Mouse (Mus musculus) left cerebral cortex, postnatal 4 days (tissue): ENCODE results near the gene Rsf1. TPM values are rescaled to one million over a fixed set of nuclear protein-coding genes. Genes with fewer than 3 reads are reported as not detected.

Source experiments
- DNase-seq: peaks from one replicate; pipeline ENCODE4 v3.0.0-alpha.2; 2022
- intact Hi-C: fragments of 180-260 bp; cut with DNase I; formaldehyde crosslinking; loops from one replicate; pipeline ENCODE4 v1.15.1; 2025
- total RNA-seq, 2 experiments: library from RNA; stranded (reverse); gene quantifications; 2 replicates each; pipeline ENCODE4 v1.2.3; 2021

The Rsf1 gene
- total RNA-seq, 2 experiments from 2014 or later = 42.4 to 45.6 TPM

- intact Hi-C loops = no loop called here
- no peak for DNase-seq
Observed at GRCm38 (mm10) chr7:97722278-97722918, 142.7 kb downstream of the Rsf1 start.

- intact Hi-C loops = no loop called here
- DNase-seq = no peak
Observed at GRCm38 (mm10) chr7:97723646-97724538, 144.2 kb downstream of the Rsf1 start.

GRCm38 (mm10) chr7:97725401-97725800 is 145.7 kb downstream of the Rsf1 start:
- DNase-seq = no peak
- intact Hi-C loops = no loop called here

- intact Hi-C loops = no loop called here
- no peak for DNase-seq
Observed at GRCm38 (mm10) chr7:97726080-97726479, 146.4 kb downstream of the Rsf1 start.

GRCm38 (mm10) chr7:97726778-97727177 is 147.1 kb downstream of the Rsf1 start:
- intact Hi-C loops = no loop called here
- no peak for DNase-seq

GRCm38 (mm10) chr7:97728666-97729614 is 149.3 kb downstream of the Rsf1 start:
- intact Hi-C loops = no loop called here
- no peak for DNase-seq

- DNase-seq = no peak
- intact Hi-C loops = no loop called here
Observed at GRCm38 (mm10) chr7:97730427-97730826, 150.7 kb downstream of the Rsf1 start.

- intact Hi-C loops = no loop called here
- DNase-seq = no peak
Observed at GRCm38 (mm10) chr7:97733606-97734005, 153.9 kb downstream of the Rsf1 start.

- DNase-seq = no peak
- intact Hi-C loops = no loop called here
Observed at GRCm38 (mm10) chr7:97735021-97735420, 155.3 kb downstream of the Rsf1 start.

GRCm38 (mm10) chr7:97735886-97736420 is 156.3 kb downstream of the Rsf1 start:
- intact Hi-C loops = no loop called here
- DNase-seq = no peak

- DNase-seq = no peak
- intact Hi-C loops = no loop called here
Observed at GRCm38 (mm10) chr7:97737256-97737637, 157.6 kb downstream of the Rsf1 start.

GRCm38 (mm10) chr7:97737638-97738456 is 158.2 kb downstream of the Rsf1 start, which contains the start of gene Aqp11:
Gene Aqp11 (minus strand): TSS chr7:97738289.
- intact Hi-C loops = no loop called here
- peak; percentile 82 for DNase-seq

GRCm38 (mm10) chr7:97740948-97741347 is 161.3 kb downstream of the Rsf1 start:
- intact Hi-C loops = loop anchor here (10.0 kb wide), 1 partner anchor 384 kb away; no protein-coding TSS in a partner anchor
- no peak for DNase-seq

- no peak for DNase-seq
- intact Hi-C loops = loop anchor here (10.0 kb wide), 1 partner anchor 383 kb away; no protein-coding TSS in a partner anchor
Observed at GRCm38 (mm10) chr7:97741756-97742291, 162.1 kb downstream of the Rsf1 start.

Other genes starting within 250 kb of the Rsf1 start
- 10 to 100 TPM; 12.9 to 13.8 TPM for gene Usp35, start 247.9 kb upstream of the Rsf1 start, total RNA-seq
- 1 to 10 TPM; 5.0 to 5.8 TPM for gene Kctd21, start 247.6 kb upstream of the Rsf1 start, total RNA-seq
- gene Alg8, start 208.3 kb upstream of the Rsf1 start, total RNA-seq = 10 to 100 TPM in 1 of 2 experiments, 1 to 10 TPM in 1; 9.4 to 12.4 TPM
- gene Ndufc2, start 179.9 kb upstream of the Rsf1 start, total RNA-seq = 100 to 1,000 TPM; 249 to 255 TPM
- gene Thrsp, start 162.2 kb upstream of the Rsf1 start, total RNA-seq = 1 to 10 TPM; 2.4 to 2.6 TPM
- gene Kctd14, start 128.6 kb upstream of the Rsf1 start, total RNA-seq = 1 to 10 TPM in 1 of 2 experiments, under 1 TPM in 1; 0.93 to 1.1 TPM
- 10 to 100 TPM; 31.8 to 34.8 TPM for gene Ints4, start 98.9 kb upstream of the Rsf1 start, total RNA-seq
- 10 to 100 TPM; 22.2 to 26.2 TPM for gene Aamdc, start 392 bp upstream of the Rsf1 start, total RNA-seq
- 10 to 100 TPM; 80.1 to 81.3 TPM for gene Clns1a, start 116.7 kb downstream of the Rsf1 start, total RNA-seq
- gene Aqp11, start 158.4 kb downstream of the Rsf1 start, total RNA-seq = 10 to 100 TPM; 15.5 to 18.0 TPM
- gene Pak1, start 208.7 kb downstream of the Rsf1 start, total RNA-seq = 100 to 1,000 TPM; 162 to 172 TPM